ENCODE assay signal across 13 mouse cellular contexts in genomic region chr2:128239451-128239850, GRCm38 (mm10).
"Had no signal": no experiment of that assay in that cellular context is flagged by ENCODE, and none has a peak within 500 bp of the region (broad histone marks: within the 10 kb centered on the region; RNA-seq: fewer than 3 reads in every experiment).

No protein-coding gene starts in this region.

- H3K27me3 ChIP-seq: liver, embryonic 13.5 days; midbrain, embryonic 12.5 days; midbrain, embryonic 15.5 days; neural tube, embryonic 12.5 days; neural tube, embryonic 15.5 days had no signal

- H3K4me1 ChIP-seq: liver, embryonic 13.5 days; neural tube, embryonic 15.5 days had no signal

- DNase-seq: kidney, postnatal 36 days; layer of hippocampus, postnatal 36 days; liver, embryonic 13.5 days; lung, adult 2 months; right cerebral cortex, adult 18-20 months; right cerebral cortex, postnatal 14 days; thymus, postnatal 36 days had no signal

- ATAC-seq: midbrain, embryonic 15.5 days had no signal

- H3K9ac ChIP-seq: liver, embryonic 13.5 days; midbrain, embryonic 12.5 days; midbrain, embryonic 15.5 days; neural tube, embryonic 12.5 days; neural tube, embryonic 15.5 days had no signal

- H3K4me3 ChIP-seq: left cerebral cortex, adult 2 months; liver, embryonic 13.5 days; midbrain, embryonic 12.5 days; midbrain, embryonic 15.5 days; neural tube, embryonic 12.5 days; neural tube, embryonic 15.5 days had no signal

- H3K27ac ChIP-seq: left cerebral cortex, adult 2 months; liver, embryonic 13.5 days; macrophage; midbrain, embryonic 12.5 days; midbrain, embryonic 15.5 days; neural tube, embryonic 12.5 days; neural tube, embryonic 15.5 days had no signal

- H3K4me2 ChIP-seq: liver, embryonic 13.5 days; midbrain, embryonic 12.5 days; midbrain, embryonic 15.5 days; neural tube, embryonic 12.5 days; neural tube, embryonic 15.5 days had no signal

- H3K36me3 ChIP-seq: liver, embryonic 13.5 days; midbrain, embryonic 12.5 days; midbrain, embryonic 15.5 days; neural tube, embryonic 12.5 days; neural tube, embryonic 15.5 days had no signal

- H3K9me3 ChIP-seq: liver, embryonic 13.5 days; midbrain, embryonic 12.5 days; midbrain, embryonic 15.5 days; neural tube, embryonic 12.5 days; neural tube, embryonic 15.5 days had no signal
